Mouse (Mus musculus) adrenal gland, postnatal 25 days (tissue): ENCODE measurements at regions not wholly inside any gene's neighbourhood (a gene's known extent, or its start where the extent isn't known, plus 50 kb on each side); places are given as distances from the start of the nearest gene placed in this dataset.
A peak's percentile ranks its signal among the peaks of the same experiment; 100 is the strongest.

Experiments
- DNase-seq: peaks from one replicate; pipeline ENCODE4 v3.0.0; 2021; ENCODE audit warnings: mixed read lengths

GRCm38 (mm10) chr16:78877941-78878340 lies 52.8 kb upstream of the Chodl start:
- no peak for DNase-seq

DNA sequence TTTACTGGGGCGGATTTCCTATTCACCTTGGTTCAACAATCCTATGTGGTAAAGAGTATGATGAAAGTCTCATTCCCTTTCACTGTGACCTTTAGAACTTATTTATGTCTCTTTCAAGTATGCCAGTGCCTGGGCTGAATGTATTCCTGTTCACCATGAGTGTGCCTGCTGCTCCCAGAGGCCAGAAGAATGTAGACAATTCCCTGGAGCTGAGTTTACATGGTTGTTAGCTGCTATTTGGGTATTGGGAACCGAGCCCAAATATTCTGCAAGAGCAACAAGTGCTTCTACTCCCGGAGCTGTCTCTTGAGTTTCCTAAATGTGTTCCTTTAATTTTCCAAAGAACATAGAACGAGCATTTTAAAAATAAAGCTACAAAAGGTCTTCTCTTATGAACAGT lies 71.7 kb upstream of the Chodl start:
- DNase-seq: no peak

DNA sequence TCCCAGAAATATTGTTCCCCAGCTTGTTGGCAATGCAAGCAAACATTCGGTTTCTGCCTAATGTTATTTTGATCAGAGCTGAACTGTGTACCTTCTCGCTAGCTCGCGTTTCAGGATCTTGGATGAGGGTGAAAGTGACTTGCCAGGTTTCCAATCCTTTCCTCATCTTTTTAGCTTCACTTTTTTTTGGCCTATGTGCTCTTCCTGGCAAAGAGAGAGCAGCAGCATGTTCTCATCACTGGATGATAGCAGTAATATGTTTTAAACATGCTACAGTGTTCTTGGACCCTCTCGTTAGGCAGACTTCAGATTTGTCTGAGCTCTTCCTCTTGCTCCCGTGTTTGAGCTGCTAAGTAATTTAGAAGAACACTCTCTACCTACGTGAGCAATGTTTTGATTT lies 99.8 kb upstream of the Chodl start:
- no peak for DNase-seq

DNA sequence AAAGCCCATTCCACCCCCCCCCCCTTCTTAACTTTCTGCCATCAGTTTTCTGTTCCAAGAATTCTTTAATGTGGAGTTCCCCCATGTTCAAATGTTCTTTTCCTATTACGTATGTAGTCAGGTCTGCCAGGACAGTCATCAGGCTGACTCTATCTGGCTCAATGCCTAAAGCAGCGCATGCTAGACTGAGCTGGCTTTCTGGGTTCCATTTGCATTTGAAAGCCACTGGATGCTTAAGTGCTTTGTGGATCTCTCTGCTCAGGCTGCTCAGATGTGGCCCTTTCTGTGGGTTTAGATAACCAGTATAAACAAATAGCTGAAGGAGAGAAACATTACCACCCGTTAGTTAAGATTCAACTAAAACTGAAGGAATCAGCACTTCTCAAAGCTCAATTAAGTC lies 103.0 kb upstream of the Chodl start:
- DNase-seq: no peak

DNA sequence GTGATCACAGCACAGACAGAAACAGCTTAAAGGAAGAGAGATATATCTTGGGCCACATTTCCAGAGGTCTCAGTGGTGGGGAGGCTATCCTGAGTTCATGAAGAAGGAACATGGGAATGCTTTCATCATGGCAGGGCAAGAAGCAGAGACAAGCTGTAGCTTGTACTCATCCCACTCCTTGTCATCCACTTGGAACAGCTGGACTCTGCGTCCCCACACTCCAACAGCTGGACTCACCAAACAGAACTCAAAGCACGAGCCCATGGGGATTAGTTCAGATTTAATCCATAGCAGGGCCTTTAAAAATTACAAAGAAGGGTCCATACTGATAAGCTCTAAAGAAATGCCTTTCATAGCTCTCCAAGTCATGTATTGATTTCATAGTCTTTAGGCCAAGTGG lies 140.7 kb upstream of the Chodl start:
- DNase-seq: no peak

DNA sequence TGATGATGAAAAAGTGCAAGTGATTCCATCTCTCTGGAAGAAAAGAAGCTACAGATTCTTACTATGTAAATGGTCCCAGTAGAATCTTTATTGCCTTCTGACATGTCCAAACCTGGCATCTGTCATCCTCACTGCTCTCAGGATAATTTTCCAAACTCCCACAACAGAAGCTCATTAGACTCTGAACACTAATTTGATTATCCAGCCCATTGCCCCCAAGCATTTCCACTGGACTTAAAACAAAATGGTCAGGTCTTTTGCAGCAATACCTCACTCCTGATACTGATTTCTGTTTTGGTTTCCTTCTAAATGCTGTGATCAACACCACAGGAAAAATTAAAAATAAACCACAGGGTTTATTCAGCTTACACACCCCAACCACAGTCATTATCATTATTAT lies 171.5 kb upstream of the Chodl start:
- no peak for DNase-seq

DNA sequence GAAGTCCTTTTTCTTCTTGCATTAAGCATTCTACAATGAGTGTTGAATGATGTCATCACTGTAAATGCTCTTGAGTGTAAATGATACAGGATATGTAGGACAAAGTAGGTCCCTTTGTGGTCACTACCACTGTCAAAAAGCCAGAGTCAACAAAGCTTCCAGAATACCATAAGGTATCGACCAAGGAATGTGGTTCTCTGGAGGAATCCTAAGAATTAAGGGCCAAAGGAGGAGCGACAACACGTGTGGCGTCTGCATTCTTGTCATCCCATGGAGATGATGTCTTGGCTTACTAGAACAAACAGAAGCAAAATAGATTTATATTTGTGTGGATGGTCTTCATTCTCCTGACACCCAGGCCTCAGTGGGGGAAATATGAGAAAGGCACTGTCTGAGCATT lies 161.4 kb upstream of the D16Ertd472e start:
- DNase-seq: no peak

GRCm38 (mm10) chr16:78730583-78731501 lies 154.3 kb upstream of the D16Ertd472e start:
- no peak for DNase-seq

- DNase-seq: no peak
These were observed 149.0 kb upstream of the D16Ertd472e start for GRCm38 (mm10) chr16:78725541-78725940.

DNA sequence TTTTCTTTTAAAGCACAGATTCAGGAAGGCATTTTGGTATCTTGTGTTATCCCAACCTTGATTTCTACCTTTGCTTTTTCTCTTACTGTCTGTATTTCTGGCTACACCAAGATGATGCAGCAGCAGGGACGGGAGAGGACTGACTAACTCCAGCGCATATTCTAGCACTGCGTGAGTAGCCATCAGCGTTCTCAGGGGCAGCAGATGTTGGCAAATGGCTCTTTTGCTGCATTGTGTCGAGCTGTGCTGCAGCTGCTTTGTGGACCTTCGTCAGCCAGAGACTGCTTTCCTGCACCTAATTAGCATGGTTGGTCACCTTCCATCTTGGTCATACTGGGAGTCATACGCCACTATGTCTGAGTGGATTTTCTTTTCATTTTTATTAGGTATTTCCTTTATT lies 133.4 kb upstream of the D16Ertd472e start:
- DNase-seq: no peak

- DNase-seq: no peak
These were observed 131.1 kb upstream of the D16Ertd472e start for GRCm38 (mm10) chr16:78707566-78707965.

GRCm38 (mm10) chr16:78707165-78707564 lies 130.7 kb upstream of the D16Ertd472e start:
- DNase-seq: no peak

DNA sequence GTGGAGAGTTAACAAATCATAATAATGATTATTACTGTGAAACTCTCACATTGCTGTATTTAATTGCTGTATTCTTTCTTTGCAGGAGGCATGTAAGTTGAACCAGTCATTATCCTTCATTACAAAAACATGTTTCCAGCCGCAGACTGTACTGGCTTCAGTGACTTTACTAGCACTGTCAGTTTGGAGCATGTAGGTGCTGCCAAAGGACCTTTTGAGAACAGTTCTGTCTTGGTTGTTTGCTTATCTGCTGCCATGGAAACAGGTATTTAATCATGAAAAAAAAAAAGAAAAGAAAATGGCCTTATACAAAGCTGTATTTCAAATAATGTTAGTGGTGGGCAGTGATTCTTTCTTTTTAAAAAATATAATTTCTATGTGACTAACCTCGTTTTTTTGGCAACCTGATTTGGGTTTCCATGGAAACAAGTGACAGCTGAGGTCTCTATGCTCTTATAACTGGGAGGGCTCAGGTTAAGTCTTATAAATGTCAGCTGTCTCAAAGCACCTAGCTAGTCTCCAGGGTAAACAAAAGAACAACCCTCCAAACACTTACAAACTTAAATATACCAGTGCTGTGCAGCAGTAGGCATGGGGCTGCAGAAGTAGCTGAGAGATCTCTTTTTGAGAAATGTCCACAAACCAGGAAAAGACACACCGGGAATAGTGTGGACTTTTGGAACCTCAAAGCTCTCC lies 121.2 kb upstream of the D16Ertd472e start:
- no peak for DNase-seq

DNA sequence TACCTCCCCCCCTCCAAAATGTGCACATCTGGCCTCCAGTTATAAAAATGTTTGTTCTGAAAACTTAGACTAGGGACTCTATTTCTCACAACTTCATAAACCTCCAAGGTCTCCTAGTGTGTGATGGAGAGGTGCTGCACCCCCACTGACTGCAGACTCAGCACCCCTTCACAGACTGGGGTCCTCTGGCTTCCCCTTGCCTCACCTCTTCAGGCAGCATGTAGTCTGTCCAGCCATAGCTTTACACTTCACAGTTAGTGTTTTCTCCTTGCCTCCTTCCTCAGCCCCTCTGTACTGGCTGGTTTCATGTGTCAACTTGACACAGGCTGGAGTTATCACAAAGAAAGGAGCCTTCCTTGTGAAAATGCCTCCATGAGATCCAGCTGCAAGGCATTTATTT lies 111.7 kb upstream of the D16Ertd472e start:
- no peak for DNase-seq

GRCm38 (mm10) chr16:78685160-78685559 lies 108.7 kb upstream of the D16Ertd472e start:
- DNase-seq: no peak

DNA sequence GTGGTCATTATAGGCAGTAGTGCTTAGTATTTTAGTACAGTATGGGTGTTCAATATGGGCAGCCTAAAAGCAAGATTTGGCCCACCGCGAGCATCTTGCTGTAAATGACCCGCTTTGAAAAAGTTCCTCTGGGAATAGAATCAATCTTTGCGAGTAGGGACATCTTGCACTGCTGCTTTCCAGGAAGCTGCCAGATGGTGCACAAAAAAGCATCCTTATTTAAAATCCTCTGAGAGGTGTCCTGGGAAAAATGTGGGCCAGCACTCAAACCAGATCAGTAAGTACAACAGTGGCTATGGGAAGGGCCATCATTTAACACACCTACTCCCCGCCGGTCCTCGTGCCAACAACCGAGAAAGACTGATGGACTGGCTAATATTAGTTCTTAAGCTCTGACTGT lies 107.5 kb upstream of the D16Ertd472e start:
- no peak for DNase-seq

- DNase-seq: no peak
These were observed 84.6 kb upstream of the D16Ertd472e start for GRCm38 (mm10) chr16:78661126-78661525.

- no peak for DNase-seq
These were observed 68.2 kb upstream of the D16Ertd472e start for GRCm38 (mm10) chr16:78644710-78645109.

DNA sequence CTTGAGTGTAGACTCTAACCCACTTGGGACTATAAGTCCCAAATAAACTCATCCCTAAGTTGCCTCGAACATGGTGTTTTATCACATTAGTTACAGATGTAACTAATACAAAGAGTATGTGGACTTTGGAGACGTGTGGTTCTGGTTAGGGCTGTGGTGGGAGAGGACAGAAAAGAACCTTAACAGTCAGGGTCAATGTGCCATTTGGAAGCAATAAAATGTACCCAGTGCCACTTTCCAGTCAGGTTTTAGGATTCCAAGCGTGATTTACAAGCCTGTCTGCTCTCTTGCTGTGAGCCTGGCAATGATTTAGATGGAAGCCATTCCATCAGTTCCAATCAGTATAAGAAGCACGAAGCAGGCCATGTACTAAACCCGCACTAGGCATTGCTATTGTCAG lies 65.2 kb upstream of the D16Ertd472e start:
- DNase-seq: no peak

DNA sequence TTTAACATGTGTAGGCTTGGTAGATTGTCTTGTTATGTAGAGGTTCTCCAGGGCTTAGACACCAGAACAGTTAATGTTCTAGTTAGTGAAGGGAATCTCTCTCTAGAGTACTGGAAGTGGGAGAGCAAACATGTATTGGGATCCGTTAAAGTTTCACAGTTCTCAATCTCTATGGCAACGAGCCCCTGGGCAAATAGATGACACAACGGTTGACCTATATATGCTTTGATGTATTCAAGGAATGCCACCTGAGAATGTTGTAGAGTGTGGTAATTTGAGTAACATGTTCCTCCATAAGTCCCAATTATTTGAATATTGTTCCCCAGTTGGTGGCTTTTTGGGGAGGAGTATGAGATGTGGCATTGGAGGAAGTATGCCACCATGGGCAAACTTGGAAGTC lies 64.7 kb upstream of the D16Ertd472e start:
- no peak for DNase-seq

DNA sequence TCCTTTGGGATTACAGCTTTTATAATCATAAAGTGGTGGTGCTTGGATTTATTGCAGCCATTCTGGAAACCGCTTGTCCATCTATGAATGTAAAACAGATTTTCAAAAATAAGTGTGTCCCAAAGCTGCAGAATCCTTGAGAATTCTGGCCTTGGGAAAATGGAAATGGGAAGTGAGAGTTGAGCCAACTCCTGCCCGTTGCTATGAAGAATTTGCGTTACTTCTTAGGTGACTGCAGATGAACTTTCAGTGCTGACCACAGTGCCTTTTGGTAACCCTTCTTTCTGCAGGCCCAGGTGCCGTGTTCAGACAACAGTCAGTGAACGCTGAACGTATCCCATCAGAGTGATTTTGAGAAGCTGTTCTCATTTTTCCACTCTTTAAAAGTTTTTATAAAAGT lies 60.9 kb upstream of the D16Ertd472e start:
- DNase-seq: no peak

GRCm38 (mm10) chr16:78637015-78637414 lies 60.5 kb upstream of the D16Ertd472e start:
- DNase-seq: peak; percentile 12

GRCm38 (mm10) chr16:78635774-78636173 lies 59.3 kb upstream of the D16Ertd472e start:
- DNase-seq: no peak

DNA sequence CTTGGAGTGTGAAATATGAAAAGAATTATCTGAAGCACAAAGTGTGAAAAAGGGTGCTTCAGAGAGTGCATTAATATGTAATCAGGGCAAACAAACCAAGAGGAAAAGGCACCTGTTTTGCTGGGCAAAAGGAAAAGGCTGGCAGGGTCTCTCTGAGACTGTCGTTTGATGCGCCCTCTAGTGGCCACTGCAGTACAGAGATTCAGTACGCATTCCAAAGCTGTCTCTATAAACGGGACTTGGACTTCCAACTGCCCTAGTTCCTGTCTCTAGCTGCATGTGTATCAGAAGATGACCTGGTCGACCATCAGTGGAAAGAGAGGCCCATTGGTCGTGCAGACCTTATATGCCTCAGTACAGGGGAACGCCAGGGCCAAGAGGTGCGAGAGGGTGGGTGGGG lies 58.7 kb upstream of the D16Ertd472e start:
- peak; percentile 73 for DNase-seq
